Mouse (Mus musculus): ENCODE results near the gene Ipo13.

Gene Ipo13

GRCm38 (mm10) chr4:117882701-117883691, 31.8 kb downstream of the Ipo13 start, which contains the start of gene B4galt2:
Gene B4galt2 (minus strand): TSS chr4:117883487.
- no peak for DNase-seq (ENCODE audit: low read depth in 1 of 2, low spot score in 2 of 2)

DNA sequence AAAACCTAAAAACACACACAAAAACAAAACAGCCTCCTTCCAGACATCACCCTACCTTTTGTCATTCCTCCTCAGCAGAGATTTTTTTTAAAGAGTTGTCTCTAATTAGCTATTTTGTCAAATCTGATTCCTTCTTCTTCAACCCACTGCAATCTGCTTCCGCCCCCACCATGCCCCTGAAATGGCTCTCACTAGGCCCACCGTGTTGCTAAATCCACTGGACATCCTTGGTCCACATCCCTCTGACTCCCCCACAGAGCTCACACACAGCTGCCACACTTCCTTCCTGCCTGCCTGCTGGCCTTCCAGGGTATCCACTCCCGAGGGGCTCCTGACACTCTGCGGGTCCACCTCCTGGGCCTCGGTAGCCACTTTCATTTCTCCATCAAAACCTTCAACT, 36.1 kb downstream of the Ipo13 start:
- no peak for DNase-seq (ENCODE audit: low read depth in 1 of 2, low spot score in 2 of 2)

GRCm38 (mm10) chr4:117878301-117878700, 36.5 kb downstream of the Ipo13 start:
- no peak for DNase-seq (ENCODE audit: low read depth in 1 of 2, low spot score in 2 of 2)

GRCm38 (mm10) chr4:117873615-117874014, 41.2 kb downstream of the Ipo13 start:
- DNase-seq (ENCODE audit: low read depth in 1 of 2, low spot score in 2 of 2) = no peak

DNA sequence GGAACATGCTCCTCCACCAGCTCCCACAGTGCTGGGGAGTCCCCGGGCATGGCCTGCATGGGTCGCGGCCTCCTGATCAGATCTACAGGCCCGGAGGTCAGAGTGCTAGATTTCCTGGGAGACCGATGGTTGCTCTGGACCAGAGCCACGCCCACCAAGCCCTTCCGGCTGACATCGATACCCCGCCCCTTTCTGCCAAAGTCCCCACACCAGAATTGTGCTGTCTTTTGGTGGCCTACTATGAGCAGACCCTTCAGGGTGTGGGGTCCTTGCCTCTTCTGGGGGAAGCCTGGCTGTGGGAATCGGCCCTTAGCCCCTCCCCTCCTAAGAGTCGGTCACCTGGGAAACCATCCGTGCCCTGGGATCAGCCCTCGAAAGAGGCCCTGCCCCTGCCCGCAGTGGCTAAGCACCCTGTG, 42.3 kb downstream of the Ipo13 start, which contains the start of gene Ccdc24:
Ccdc24 (minus strand) TSS at position 87 of the 416 bp plus-strand sequence.
- DNase-seq (ENCODE audit: low read depth in 1 of 2, low spot score in 2 of 2) = no peak

DNA sequence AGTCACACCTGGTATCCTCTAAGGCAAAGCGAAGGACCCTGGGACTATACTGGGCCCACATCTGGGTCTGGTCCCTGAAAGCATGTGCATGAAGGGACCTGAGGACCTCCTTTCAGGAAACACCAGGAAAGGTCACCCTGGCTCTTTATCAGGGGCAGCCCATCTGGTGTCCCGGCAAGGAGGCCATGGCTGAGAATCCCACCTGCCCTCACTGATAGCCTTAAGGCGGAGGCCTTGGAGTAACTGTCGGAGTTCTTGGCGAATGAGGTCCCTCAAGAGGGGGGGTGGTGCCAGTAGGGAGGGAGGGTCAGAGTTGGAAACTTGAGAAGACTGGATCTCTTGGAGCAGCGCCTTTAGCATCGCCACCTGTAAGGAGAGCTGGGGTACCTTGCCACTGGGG, 43.0 kb downstream of the Ipo13 start:
- DNase-seq (ENCODE audit: low read depth in 1 of 2, low spot score in 2 of 2) = no peak

DNA sequence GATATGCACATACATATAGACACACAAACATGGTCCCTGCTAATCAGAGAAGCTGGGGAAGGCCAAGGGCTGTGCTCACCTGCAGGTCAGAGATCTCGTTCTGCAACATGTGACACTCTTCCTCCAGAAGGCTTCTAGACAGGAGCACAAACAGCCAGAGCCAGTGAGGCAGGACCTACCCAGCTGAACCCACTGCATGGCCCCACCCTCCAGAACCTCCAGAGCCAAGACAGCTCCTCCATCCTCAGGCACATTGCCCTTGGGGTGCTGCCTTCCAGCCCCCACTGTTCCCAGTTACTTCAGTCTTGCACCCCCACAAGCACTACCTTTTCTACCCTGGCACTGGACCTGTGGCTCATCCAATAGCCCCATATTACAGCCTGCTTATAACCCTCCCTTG, 44.4 kb downstream of the Ipo13 start:
- no peak for DNase-seq (ENCODE audit: low read depth in 1 of 2, low spot score in 2 of 2)

DNA sequence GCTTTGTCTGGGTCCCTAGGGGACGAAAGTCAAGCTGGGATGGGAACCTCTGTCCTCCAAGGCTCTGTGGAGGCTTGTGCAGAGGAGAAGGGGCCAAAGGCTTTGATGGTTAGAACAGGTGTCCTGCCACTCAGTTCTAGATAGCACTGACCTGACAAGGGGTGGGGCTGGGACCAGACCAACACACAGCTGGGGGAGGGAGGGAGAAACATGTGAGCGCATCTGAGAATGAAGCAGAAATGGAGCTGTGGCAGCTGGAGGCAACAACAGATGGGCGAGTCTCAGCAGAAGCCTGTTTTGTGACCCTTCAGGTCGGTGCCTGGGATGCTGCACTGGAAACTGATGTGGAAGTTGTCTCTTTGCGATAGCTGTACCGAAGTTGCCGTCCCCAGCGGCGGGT, 45.5 kb downstream of the Ipo13 start:
- DNase-seq (ENCODE audit: low read depth in 1 of 2, low spot score in 2 of 2) = no peak

- DNase-seq (ENCODE audit: low read depth in 1 of 2, low spot score in 2 of 2) = peak in 1 of 2 experiments; percentile 43
Observed at GRCm38 (mm10) chr4:117867823-117868222, 47.0 kb downstream of the Ipo13 start.

DNA sequence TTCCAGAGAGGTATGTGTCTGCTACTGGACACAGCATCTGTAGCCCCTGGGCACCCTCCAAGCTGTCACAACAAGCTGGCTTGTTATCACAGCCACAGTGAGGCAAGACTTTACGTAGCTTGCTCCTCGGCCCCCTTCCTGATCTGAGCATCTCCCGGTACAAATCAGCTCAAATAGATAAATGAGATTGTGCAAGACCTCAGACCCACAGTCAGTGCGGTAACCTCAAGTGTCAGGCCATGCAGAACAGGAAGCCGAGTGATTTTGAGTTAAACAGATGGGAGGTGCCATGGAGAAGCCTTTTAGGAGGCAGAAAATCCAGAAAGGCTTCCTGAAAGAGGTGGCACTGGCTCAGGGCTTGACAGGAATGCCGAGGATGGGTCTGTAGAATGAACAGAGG, 47.8 kb downstream of the Ipo13 start:
- no peak for DNase-seq (ENCODE audit: low read depth in 1 of 2, low spot score in 2 of 2)

DNA sequence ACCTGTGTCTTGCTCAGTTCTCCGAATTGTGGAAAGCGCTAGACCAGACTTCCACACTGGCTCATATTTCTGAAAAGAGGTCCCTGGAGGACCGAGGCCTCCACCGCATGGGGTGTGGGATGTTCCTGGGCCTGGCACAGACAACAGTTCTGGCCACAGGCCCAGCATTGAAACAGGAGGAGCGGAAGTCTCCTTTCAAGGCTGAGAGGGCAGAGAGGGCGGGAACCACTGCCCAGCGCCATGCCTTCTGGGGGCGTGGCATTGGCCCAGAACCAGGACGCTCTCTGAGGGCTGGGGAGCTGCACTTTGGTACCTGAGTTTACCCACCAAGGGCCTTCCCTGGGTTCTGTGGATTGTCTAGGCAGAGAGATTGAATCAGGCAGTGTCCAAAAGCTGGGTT, 48.7 kb downstream of the Ipo13 start:
- DNase-seq (ENCODE audit: low read depth in 1 of 2, low spot score in 2 of 2) = peak in 1 of 2 experiments; percentile 16

DNA sequence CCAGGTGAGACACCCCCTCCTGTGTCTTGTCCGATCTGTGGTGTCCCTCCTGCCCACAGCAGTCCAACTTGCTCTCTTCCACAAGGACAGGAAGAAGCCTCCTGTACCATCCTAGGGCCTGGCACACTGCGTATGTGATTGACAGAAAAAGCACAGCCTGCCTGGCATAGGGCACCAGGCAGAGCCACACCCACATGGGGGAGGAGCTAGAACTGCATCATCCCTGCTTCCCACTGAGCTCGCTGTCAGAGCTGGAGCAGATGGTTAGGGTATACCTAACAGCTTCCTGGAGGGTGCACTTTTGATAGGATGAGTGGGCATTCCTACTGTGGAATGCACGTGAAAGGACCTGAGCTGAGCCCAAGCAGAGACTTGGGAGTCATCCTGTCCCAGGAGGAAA, 52.0 kb downstream of the Ipo13 start:
- peak in 1 of 2 experiments; percentile 18 for DNase-seq (ENCODE audit: low read depth in 1 of 2, low spot score in 2 of 2)

- DNase-seq (ENCODE audit: low read depth in 1 of 2, low spot score in 2 of 2) = no peak
Observed at GRCm38 (mm10) chr4:117860570-117860969, 54.2 kb downstream of the Ipo13 start.

DNA sequence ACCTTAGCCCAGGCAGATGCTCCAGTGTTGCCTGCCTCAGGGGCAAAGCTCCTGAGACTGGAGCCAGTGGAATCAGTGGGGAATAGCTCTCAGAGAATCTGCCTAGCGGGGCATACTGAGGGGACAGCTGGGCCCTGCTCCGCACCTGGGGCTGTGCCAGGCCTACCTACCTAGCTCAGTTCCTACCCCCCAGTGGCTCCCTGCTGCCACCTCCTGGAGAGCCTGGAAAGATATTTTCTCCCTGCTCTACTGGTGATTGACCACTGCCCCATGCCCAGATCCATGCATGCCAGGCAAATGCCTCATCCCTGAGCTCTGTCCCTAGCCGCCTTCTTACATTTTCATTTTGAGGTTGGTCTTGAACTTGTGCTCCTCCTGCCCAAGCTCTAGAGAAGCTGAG, 56.0 kb downstream of the Ipo13 start:
- no peak for DNase-seq (ENCODE audit: low read depth in 1 of 2, low spot score in 2 of 2)

GRCm38 (mm10) chr4:117855146-117855545, 59.7 kb downstream of the Ipo13 start:
- DNase-seq (ENCODE audit: low read depth in 1 of 2, low spot score in 2 of 2) = no peak

DNA sequence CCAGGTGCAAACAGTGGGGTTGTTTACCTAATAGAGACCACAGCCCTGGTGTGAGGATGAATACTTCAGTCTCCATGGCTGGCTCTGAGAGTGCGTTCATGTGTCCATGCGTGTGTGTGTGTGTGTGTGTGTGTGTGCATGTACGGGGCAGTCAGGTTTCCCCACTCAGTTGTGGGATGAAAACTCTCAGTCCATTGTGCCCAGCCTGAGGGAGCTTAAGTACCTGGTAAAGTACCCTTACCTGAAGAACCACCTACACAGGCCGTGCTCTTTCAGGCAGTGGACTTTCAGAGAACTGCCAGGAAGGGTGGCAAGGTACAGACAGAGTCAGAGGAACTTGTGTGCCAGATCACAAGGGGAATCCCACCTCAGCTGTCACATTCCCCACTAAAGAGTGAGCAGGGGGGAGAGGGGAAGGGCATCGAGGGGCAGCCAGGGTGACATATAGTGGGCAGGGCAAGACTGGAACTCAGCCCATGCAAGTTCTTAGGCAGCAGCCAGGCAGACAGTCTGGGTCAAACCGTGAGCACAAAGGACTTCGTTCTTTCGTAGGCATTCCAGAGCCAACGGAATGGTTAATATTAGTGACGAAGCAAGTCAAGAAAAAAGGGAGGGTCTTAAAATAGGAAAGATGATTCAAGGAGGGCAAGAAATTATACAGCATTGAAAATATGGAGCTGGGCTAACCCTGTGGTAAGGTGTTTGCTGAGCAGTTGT, 62.5 kb downstream of the Ipo13 start:
- no peak for DNase-seq (ENCODE audit: low read depth in 1 of 2, low spot score in 2 of 2)

DNA sequence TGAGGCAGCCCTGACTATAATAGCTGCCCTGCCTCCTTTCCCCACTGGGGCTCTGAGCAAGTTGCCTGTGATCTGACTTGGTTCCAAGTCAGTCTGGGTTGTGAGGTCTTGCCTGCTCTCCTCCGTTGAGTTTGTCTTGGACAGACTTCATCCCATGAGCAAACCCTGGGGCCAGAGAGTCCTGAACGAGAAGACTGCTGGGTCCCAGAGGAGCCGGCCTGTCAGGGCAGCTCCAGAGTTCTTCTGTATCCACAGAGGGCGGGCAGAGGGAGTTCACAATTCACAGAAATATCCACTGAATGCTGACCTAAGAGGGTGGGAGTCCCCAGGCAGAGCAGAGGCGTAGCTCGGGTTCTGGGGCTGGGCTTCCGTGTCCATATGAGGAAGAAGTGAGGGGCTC, 63.9 kb downstream of the Ipo13 start:
- no peak for DNase-seq (ENCODE audit: low read depth in 1 of 2, low spot score in 2 of 2)

DNA sequence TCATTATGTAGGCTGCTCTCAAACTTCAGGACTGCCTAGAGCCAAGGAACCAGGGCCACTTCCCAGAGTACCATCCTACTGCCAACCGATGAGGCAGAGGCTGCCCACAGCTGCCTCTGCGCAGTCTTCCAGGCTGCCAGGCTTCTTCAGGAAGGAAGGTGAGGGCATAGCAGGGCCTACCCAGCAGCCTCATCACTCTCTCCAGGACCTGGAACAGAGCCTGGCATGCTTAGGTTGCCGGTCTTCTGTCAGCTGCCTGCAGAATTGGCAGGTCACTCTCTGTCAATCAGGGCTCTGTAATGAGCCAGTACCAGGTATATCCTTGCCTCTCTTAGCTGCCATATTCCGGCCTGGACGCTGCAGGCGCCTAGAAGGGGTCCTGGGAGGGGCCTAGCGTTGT, 64.6 kb downstream of the Ipo13 start:
- no peak for DNase-seq (ENCODE audit: low read depth in 1 of 2, low spot score in 2 of 2)

GRCm38 (mm10) chr4:117849506-117849905, 65.3 kb downstream of the Ipo13 start:
- DNase-seq (ENCODE audit: low read depth in 1 of 2, low spot score in 2 of 2) = no peak

- no peak for DNase-seq (ENCODE audit: low read depth in 1 of 2, low spot score in 2 of 2)
Observed at GRCm38 (mm10) chr4:117849063-117849462, 65.7 kb downstream of the Ipo13 start.

DNA sequence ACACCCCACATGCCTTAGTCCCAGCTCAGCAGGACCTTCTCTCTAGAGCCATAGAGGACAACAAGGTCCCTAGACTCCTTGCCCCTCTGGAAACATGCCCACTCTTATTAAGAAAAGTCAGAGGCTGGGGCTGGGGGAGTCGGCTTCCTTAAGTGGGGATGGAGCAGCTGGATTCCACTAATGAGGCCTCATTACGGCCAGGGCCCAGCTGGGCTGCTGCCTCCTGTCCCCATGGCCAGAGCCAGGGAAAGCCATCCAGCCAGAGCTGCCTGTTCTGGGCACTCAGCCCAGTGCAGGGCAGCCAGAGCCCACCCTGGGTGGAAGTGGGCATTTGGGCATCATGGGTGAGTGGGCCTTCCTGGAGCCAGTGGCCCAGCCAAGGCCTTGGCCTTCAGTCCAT, 67.8 kb downstream of the Ipo13 start:
- DNase-seq (ENCODE audit: low read depth in 1 of 2, low spot score in 2 of 2) = no peak

DNA sequence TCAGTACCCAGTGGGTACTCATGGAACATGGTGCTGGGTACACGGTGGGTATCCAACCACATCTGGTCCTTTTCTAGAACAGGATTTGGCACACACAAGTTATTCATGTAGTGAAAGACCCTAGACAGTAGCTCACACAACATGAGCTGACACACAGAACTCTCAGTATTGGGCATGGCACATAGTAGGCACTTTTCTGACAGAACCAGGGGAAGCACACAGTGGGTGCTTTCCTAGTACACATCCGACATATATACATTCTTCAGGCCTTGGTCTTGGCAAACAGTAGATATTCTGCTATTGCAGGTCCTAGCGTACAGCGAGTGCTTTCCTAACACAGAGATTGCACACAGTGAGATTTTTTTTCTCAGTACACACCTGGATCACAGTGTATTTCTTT, 68.5 kb downstream of the Ipo13 start:
- DNase-seq (ENCODE audit: low read depth in 1 of 2, low spot score in 2 of 2) = no peak
